Mouse (Mus musculus): ENCODE measurements around the gene Myo1e.

- TF ChIP-seq GATA1 (IDR thresholded peaks at IDR 0.05; ENCODE audit: low read length) (no peak), TAL1 (IDR thresholded peaks at IDR 0.05; ENCODE audit: low read length) (no peak)
These were observed 4.4 kb upstream of the Myo1e start for GRCm38 (mm10) chr9:70202753-70203152.
